Mouse (Mus musculus) heart, embryonic 14.5 days (tissue): ENCODE measurements around the gene R3hcc1l. TPM values are rescaled to one million over a fixed set of nuclear protein-coding genes. Genes with fewer than 3 reads are reported as not detected.
A peak's percentile ranks its signal among the peaks of the same experiment; 100 is the strongest.

Experiments used
- ATAC-seq: fragments of 200-750 bp; cut with Nextera tagmentation; 2 replicates; pipeline ENCODE4 v1.8.0; 2017; ENCODE audit warnings: low read depth, moderate TSS enrichment; ENCODE audit not compliant: insufficient number of reproducible peaks, insufficient read depth, low FRiP score
- H3K27ac ChIP-seq, 2 experiments: fragments of 200-500 bp in 1 of 2; fragments of 300-500 bp in 1 of 2; sonication (generic) in 1 of 2; replicated peaks in 1 of 2; 2 replicates each; pipeline ENCODE4 v1.5.1; 2012 to 2014; ENCODE audit warnings: low read depth in 2 of 2, low read length in 2 of 2, control low read depth in 1 of 2, mild to moderate bottlenecking in 1 of 2, mixed read lengths in 1 of 2; ENCODE audit not compliant: control insufficient read depth in 1 of 2, insufficient read depth in 1 of 2
- H3K27me3 ChIP-seq: fragments of 300-500 bp; sonication (generic); 2 replicates; pipeline ENCODE4 v1.6.1; 2014; ENCODE audit warnings: mild to moderate bottlenecking, low read length, control low read depth; ENCODE audit not compliant: control insufficient read depth, insufficient read depth
- H3K36me3 ChIP-seq: fragments of 300-500 bp; sonication (generic); 2 replicates; pipeline ENCODE4 v1.6.1; 2014; ENCODE audit warnings: mild to moderate bottlenecking, control low read depth, low read length, mixed read lengths; ENCODE audit not compliant: control insufficient read depth, insufficient read depth
- H3K4me1 ChIP-seq, 2 experiments: fragments of 200-500 bp in 1 of 2; fragments of 300-500 bp in 1 of 2; sonication (generic) in 1 of 2; 2 replicates each; pipeline ENCODE4 v1.6.1; 2012 to 2014; ENCODE audit warnings: low read length in 2 of 2, control low read depth in 1 of 2, mixed read lengths in 1 of 2; ENCODE audit not compliant: control insufficient read depth in 2 of 2, insufficient read depth in 2 of 2
- H3K4me2 ChIP-seq: fragments of 300-500 bp; sonication (generic); 2 replicates; pipeline ENCODE4 v1.6.1; 2014; ENCODE audit warnings: mild to moderate bottlenecking, low read length
- H3K4me3 ChIP-seq, 2 experiments: fragments of 200-500 bp in 1 of 2; fragments of 300-500 bp in 1 of 2; sonication (generic) in 1 of 2; 2 replicates each; pipeline ENCODE4 v1.5.1; 2012 to 2014; ENCODE audit warnings: low read length in 2 of 2, mild to moderate bottlenecking in 2 of 2, control low read depth in 1 of 2, low read depth in 1 of 2, moderate library complexity in 1 of 2; ENCODE audit not compliant: control insufficient read depth in 1 of 2, insufficient read depth in 1 of 2
- H3K9ac ChIP-seq: fragments of 300-500 bp; sonication (generic); 2 replicates; pipeline ENCODE4 v1.6.1; 2014; ENCODE audit warnings: mild to moderate bottlenecking, low read length
- H3K9me3 ChIP-seq: fragments of 300-500 bp; sonication (generic); 2 replicates; pipeline ENCODE4 v1.6.1; 2016; ENCODE audit warnings: low read length, control low read depth; ENCODE audit not compliant: control insufficient read depth
- WGBS: fragments of 180-500 bp; shearing (Covaris S2); extraction: QIAGEN DNeasy Blood & Tissue Kit; methylation state at CpG from one replicate; pipeline ENCODE4 v1.1.7; 2014; 5-methylcytosine and 5-hydroxymethylcytosine counted together
- polyA plus RNA-seq: library from polyadenylated mRNA; unstranded; fragments of >200 nt; fragmentation: Nextera tagmentation; extraction: Ambion mirVana; gene quantifications from 2 replicates; pipeline ENCODE4 v1.2.1, GENCODE M21; 2014

The R3hcc1l gene
- polyA plus RNA-seq, 1 experiment from 2014 or later: 15.0 TPM

GRCm38 (mm10) chr19:42600591-42600990, 82.0 kb downstream of the R3hcc1l start:
- Histone ChIP-seq H3K4me1 (no peaks in the 10 kb centered on the region), H3K36me3 (peaks cover 5% of the 10 kb centered on the region; the same call in 1 of the 2 replicates), H3K4me3 (no peak overlapping the region), H3K9me3 (no peaks in the 10 kb centered on the region), H3K27me3 (no peaks in the 10 kb centered on the region), H3K9ac (no peak overlapping the region), H3K4me2 (no peak overlapping the region), H3K27ac (no peak overlapping the region)
- ATAC-seq: no peak
- 55% methylated on average over 3 of the region's 3 CpGs for WGBS

DNA sequence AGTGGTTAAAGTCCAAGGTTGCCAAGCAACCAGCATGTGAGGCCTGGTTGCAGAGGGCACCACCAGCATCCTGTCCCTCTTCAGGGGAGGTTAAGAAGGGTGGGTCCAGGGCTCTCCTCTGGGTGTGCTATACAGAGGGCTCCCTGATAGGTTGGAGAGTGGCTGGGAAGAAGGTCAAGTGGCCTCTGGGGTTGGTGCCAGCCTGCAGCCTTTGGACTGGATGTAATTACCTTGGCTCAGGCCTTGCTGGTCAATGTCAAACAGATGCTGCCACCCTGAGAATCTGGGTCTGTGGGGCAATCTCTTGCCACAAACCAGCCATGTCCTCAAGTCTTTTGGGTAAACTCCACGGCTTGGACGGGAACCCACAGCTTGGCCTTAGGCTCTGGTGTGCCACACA, 82.9 kb downstream of the R3hcc1l start:
- Histone ChIP-seq H3K9ac (no peak overlapping the region), H3K9me3 (no peaks in the 10 kb centered on the region), H3K4me3 (no peak overlapping the region), H3K4me2 (no peak overlapping the region), H3K36me3 (peaks cover 5% of the 10 kb centered on the region; the same call in 1 of the 2 replicates), H3K27me3 (no peaks in the 10 kb centered on the region), H3K27ac (no peak overlapping the region), H3K4me1 (no peaks in the 10 kb centered on the region)
- no peak for ATAC-seq
- WGBS: 87% methylated on average over 2 of the region's 2 CpGs

DNA sequence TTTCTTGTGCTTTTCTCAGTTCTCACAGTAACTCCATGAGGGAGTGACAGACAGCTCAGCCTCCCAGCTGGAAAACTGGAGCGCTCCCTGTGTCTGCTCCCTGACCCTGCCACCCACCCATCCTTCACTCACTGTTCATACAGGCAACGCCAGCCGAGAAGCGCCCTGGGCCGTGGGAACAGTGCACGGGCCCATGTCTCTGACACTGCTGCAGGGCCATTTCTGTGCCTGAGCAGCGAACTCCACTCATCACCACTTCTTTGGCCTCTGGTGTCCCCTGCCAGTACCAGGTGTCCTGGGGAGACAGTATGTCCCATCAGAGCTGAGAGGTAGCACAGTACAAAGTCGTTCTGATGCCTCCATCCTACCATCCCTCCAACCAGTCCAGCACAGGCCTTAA, 83.5 kb downstream of the R3hcc1l start:
- H3K9ac ChIP-seq: no peak overlapping the region
- H3K9me3 ChIP-seq: no peaks in the 10 kb centered on the region
- H3K4me3 ChIP-seq: no peak overlapping the region
- peaks cover 5% of the 10 kb centered on the region; the same call in 1 of the 2 replicates for H3K36me3 ChIP-seq
- no peak overlapping the region for H3K4me2 ChIP-seq
- no peak for ATAC-seq
- no peaks in the 10 kb centered on the region for H3K27me3 ChIP-seq
- H3K27ac ChIP-seq: no peak overlapping the region
- no peaks in the 10 kb centered on the region for H3K4me1 ChIP-seq
- 79% methylated on average over 8 of the region's 8 CpGs for WGBS

DNA sequence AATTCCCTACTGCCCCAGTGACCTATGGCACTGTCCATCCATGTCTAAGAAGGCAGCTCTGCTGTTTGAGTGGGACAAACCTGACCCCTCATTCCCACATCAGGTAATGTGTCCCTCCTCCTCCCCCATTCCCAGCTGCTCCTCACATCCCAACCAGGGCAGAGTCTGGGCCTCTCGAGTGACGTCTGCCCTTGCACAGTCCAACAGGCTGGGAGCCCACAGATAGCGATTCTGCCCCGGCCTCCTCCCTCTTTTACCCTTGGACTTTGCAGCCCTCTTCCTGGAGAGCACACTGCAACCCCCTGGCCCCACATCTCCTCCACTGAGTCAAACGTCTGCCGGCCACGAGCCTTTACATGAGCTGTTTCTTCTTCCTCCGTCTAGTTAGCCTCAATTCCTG, 84.0 kb downstream of the R3hcc1l start:
- no peak overlapping the region for H3K27ac ChIP-seq
- H3K9me3 ChIP-seq: no peaks in the 10 kb centered on the region
- no peak overlapping the region for H3K4me3 ChIP-seq
- no peak overlapping the region for H3K4me2 ChIP-seq
- ATAC-seq: no peak
- no peak overlapping the region for H3K9ac ChIP-seq
- H3K4me1 ChIP-seq: no peaks in the 10 kb centered on the region
- no peaks in the 10 kb centered on the region for H3K27me3 ChIP-seq
- H3K36me3 ChIP-seq: peaks cover 5% of the 10 kb centered on the region; the same call in 1 of the 2 replicates
- 66% methylated on average over 8 of the region's 8 CpGs for WGBS

DNA sequence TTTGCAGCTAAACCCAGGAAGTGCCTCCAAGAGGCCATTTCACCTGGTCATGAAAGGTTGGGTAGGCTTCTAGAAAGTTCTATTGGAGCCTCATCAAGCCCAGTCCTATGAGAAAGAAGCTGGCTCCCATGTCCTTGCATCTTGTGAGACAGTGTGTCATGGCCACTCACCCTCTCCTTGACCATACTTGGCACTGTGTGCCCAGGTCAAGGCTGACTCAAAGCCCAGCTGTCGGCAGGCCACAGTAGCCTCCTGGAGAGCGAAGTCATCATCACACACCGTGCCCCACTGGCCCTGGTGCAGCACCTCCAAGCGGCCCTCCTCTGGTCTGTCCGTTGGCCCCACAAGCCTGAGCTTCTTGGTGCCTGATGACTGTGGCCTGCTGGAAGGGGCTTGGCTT, 89.5 kb downstream of the R3hcc1l start:
- Histone ChIP-seq H3K27ac (no peak overlapping the region), H3K4me3 (no peak overlapping the region), H3K36me3 (no peaks in the 10 kb centered on the region), H3K4me2 (no peak overlapping the region), H3K4me1 (peaks cover 0 to 2% of the 10 kb centered on the region in 2 experiments; a peak in 1 of 4 replicates), H3K27me3 (peaks cover 6% of the 10 kb centered on the region; the same call in 1 of the 2 replicates), H3K9me3 (no peaks in the 10 kb centered on the region), H3K9ac (no peak overlapping the region)
- no peak for ATAC-seq
- WGBS: 85% methylated on average over 5 of the region's 5 CpGs

DNA sequence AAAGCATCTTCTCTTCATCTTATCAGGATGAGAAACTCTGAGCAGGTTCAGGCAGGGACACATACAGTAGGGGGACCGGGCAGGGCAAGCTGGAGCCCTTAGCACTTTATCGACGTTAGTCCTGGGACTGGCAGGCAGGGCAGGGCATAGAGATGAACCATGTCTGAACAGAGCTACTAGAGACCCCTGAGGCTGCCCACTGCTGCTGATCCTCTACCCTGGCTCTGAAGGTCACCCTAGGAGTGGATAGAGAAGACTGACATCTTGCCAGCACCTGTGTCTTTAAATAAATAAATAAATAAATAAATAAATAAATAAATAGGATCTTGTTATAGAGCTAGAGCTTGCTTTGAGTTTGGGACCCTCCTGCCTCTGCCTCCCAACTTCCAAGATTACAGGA, 91.2 kb downstream of the R3hcc1l start:
- no peak overlapping the region for H3K4me2 ChIP-seq
- no peak for ATAC-seq
- no peaks in the 10 kb centered on the region for H3K36me3 ChIP-seq
- peaks cover 8 to 10% of the 10 kb centered on the region in 2 experiments; a peak in 3 of 4 replicates for H3K4me1 ChIP-seq
- no peak overlapping the region for H3K4me3 ChIP-seq
- H3K9ac ChIP-seq: no peak overlapping the region
- peaks cover 6% of the 10 kb centered on the region; the same call in 1 of the 2 replicates for H3K27me3 ChIP-seq
- H3K9me3 ChIP-seq: no peaks in the 10 kb centered on the region
- 74% methylated on average over 3 of the region's 3 CpGs for WGBS
- no peak overlapping the region for H3K27ac ChIP-seq

DNA sequence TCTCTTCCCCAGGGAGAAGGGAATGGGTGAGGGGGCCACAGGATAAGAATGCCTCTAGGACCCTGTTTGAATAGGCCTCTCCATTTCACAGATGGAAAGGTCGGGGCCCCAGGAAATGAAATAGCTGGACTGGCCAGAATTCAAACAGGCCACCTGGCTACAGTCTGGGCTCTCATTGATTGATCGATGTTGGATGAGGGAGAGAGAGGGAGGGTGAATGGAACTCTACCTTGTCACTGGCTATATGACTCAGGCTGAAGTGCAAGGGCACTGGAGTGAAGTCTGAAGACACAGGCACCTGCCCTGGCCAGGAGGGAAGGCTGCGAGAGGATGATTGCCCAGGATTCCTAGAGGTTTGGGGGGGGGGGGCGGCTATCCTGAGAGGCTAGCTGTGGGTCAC, 93.2 kb downstream of the R3hcc1l start:
- H3K27me3 ChIP-seq: peaks cover 6% of the 10 kb centered on the region; the same call in 1 of the 2 replicates
- ATAC-seq: no peak
- H3K4me1 ChIP-seq: peaks cover 8 to 10% of the 10 kb centered on the region in 2 experiments; a peak in 3 of 4 replicates
- H3K4me3 ChIP-seq: no peak overlapping the region
- no peaks in the 10 kb centered on the region for H3K9me3 ChIP-seq
- H3K4me2 ChIP-seq: no peak overlapping the region
- H3K9ac ChIP-seq: no peak overlapping the region
- no peaks in the 10 kb centered on the region for H3K36me3 ChIP-seq
- H3K27ac ChIP-seq: no peak overlapping the region
- 82% methylated on average over 4 of the region's 4 CpGs for WGBS

DNA sequence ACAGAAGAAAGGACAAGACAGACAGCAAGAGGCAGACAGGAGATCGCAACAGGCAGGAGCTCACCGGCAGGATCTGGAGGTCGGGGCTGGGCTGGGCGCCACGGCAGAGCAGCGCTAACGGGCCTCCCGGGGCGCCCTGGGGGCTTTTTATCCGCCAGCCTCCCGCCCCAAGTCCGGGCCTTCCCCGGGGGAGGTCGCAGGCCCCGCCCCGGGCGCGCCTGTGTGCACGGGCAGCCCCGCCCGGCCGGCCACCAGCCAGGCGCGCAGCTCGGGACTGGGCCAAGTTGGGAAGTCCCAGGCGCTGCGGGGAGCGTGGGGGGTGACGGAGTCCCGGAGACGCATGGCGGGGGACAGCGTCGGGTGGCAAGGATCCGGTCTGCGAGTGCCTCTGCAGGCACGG, 94.1 kb downstream of the R3hcc1l start, which contains the start of gene Loxl4:
Gene Loxl4 (minus strand): TSS at position 160 of the 400 bp plus-strand sequence.
- Histone ChIP-seq H3K4me2 (peak within 1 kb of the TSS; percentile 79), H3K9me3 (no peaks in the 10 kb centered on the region), H3K4me1 (peaks cover 8 to 10% of the 10 kb centered on the region in 2 experiments; a peak in 3 of 4 replicates), H3K27me3 (peaks cover 6% of the 10 kb centered on the region; the same call in 1 of the 2 replicates), H3K36me3 (no peaks in the 10 kb centered on the region), H3K27ac (no peak within 1 kb of the TSS), H3K9ac (peak within 1 kb of the TSS; percentile 42; the same call in 1 of the 2 replicates), H3K4me3 (peak within 1 kb of the TSS; percentile 33 to 38)
- WGBS: 1% methylated on average over 36 of the region's 37 CpGs
- no peak for ATAC-seq
